Mouse (Mus musculus) limb, embryonic 11.5 days (tissue): Measurements from ENCODE around the gene Ggn. TPM values are rescaled to one million over a fixed set of nuclear protein-coding genes. Genes with fewer than 3 reads are reported as not detected.
A peak's percentile ranks its signal among the peaks of the same experiment; 100 is the strongest.
"Not testable (repeated sequence)": the region's sequence is repeated elsewhere in the genome, so short reads cannot be mapped to it uniquely, and the experiment has no call there.

Experiments
- ATAC-seq: fragments of 200-750 bp; cut with Nextera tagmentation; 2 replicates; pipeline ENCODE4 v1.8.0; 2017; ENCODE audit warnings: low read depth; ENCODE audit not compliant: insufficient number of reproducible peaks, low FRiP score, low TSS enrichment
- DNase-seq: peaks from one replicate; pipeline ENCODE4 v3.0.0-alpha.2; 2015; ENCODE audit warnings: low spot score
- H3K27ac ChIP-seq: fragments of 300-500 bp; sonication (generic); replicated peaks from 2 replicates; pipeline ENCODE4 v1.5.1; 2014; ENCODE audit warnings: low read depth, mild to moderate bottlenecking, low read length
- H3K27me3 ChIP-seq: fragments of 300-500 bp; sonication (generic); 2 replicates; pipeline ENCODE4 v1.6.1; 2014; ENCODE audit warnings: mild to moderate bottlenecking, low read length, mixed read lengths; ENCODE audit not compliant: control insufficient read depth, insufficient read depth
- H3K36me3 ChIP-seq: fragments of 300-500 bp; sonication (generic); 2 replicates; pipeline ENCODE4 v1.6.1; 2014; ENCODE audit warnings: mild to moderate bottlenecking, low read length, moderate library complexity, mixed read lengths; ENCODE audit not compliant: control insufficient read depth, insufficient read depth
- H3K4me1 ChIP-seq: fragments of 300-500 bp; sonication (generic); 2 replicates; pipeline ENCODE4 v1.6.1; 2014; ENCODE audit warnings: low read length, mixed read lengths; ENCODE audit not compliant: control insufficient read depth, insufficient read depth
- H3K4me2 ChIP-seq: fragments of 300-500 bp; sonication (generic); 2 replicates; pipeline ENCODE4 v1.6.1; 2014; ENCODE audit warnings: low read depth, mild to moderate bottlenecking, moderate library complexity; ENCODE audit not compliant: severe bottlenecking
- H3K4me3 ChIP-seq: fragments of 300-500 bp; sonication (generic); 2 replicates; pipeline ENCODE4 v1.5.1; 2014; ENCODE audit warnings: low read depth, low read length
- H3K9ac ChIP-seq: fragments of 300-500 bp; sonication (generic); 2 replicates; pipeline ENCODE4 v1.6.1; 2014; ENCODE audit warnings: mild to moderate bottlenecking, low read length
- H3K9me3 ChIP-seq: fragments of 300-500 bp; sonication (generic); 2 replicates; pipeline ENCODE4 v1.6.1; 2016; ENCODE audit warnings: low read length; ENCODE audit not compliant: control insufficient read depth
- WGBS: fragments of 180-500 bp; shearing (Covaris S2); extraction: QIAGEN DNeasy Blood & Tissue Kit; methylation state at CpG from one replicate; pipeline ENCODE4 v1.1.7; 2014; 5-methylcytosine and 5-hydroxymethylcytosine counted together
- polyA plus RNA-seq: library from polyadenylated mRNA; unstranded; fragments of >200 nt; fragmentation: Nextera tagmentation; extraction: Ambion mirVana; gene quantifications from 2 replicates; pipeline ENCODE4 v1.2.1, GENCODE M21; 2014

Gene Ggn
- polyA plus RNA-seq, 1 experiment from 2014 or later: 0.81 TPM

- H3K9ac ChIP-seq: peak within 1 kb of the TSS; percentile 22; the same call in 1 of the 2 replicates
- ATAC-seq: no peak
- H3K4me1 ChIP-seq: peaks cover 9% of the 10 kb centered on the region
- DNase-seq: peak; percentile 42
- H3K9me3 ChIP-seq: no peaks in the 10 kb centered on the region
- H3K27ac ChIP-seq: no peak within 1 kb of the TSS
- peak within 1 kb of the TSS; percentile 50 for H3K4me2 ChIP-seq
- no peaks in the 10 kb centered on the region for H3K36me3 ChIP-seq
- peak within 1 kb of the TSS; percentile 20; the same call in 1 of the 2 replicates for H3K4me3 ChIP-seq
- no peaks in the 10 kb centered on the region for H3K27me3 ChIP-seq
- 1% methylated on average over 10 of the region's 20 CpGs for WGBS
Measured at GRCm38 (mm10) chr7:29134693-29135386, 35.2 kb upstream of the Ggn start, which contains the start of gene Rasgrp4. Gene Rasgrp4 (plus strand): TSS chr7:29134851.

DNA sequence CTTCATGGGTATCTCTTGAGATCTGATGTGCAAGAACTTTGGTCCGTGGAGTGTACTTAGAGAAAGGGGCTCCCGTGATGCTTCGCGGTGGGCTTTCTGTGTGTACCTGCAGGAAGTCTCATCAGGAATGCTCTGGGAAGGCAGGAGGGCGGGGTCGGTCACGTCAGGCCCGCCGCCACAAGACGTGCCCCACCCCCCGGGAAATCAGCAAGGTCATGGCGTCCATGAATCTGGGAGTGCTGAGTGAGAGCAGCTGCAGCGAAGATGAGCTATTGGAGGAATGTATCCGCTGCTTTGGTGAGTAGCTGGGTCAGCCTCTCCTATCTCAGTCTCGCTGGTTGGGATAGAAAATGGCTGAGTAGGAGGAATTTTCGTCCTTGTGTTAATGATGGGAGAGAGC lies 32.6 kb upstream of the Ggn start:
- Histone ChIP-seq H3K9ac (no peak overlapping the region), H3K4me2 (no peak overlapping the region), H3K36me3 (no peaks in the 10 kb centered on the region), H3K4me1 (peaks cover 9% of the 10 kb centered on the region), H3K9me3 (no peaks in the 10 kb centered on the region), H3K4me3 (no peak overlapping the region), H3K27me3 (no peaks in the 10 kb centered on the region), H3K27ac (no peak overlapping the region)
- no peak for ATAC-seq
- DNase-seq: no peak
- 46% methylated on average over 16 of the region's 16 CpGs for WGBS

DNA sequence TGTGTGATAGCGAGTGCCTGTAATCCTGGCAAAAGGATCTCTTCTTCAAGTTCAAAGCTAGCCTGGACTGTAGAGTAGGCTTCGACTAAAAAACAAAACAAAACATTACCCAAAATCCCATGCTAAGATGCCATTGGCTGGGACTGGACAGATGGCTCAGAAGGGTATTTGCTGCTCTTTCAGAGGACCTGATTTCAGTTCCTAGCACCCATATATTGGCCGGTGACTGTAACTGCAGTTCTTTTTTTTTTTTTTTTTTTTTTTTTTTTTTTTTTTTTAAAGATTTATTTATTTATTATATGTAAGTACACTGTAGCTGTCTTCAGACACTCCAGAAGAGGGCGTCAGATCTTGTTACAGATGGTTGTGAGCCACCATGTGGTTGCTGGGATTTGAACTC lies 30.8 kb upstream of the Ggn start:
- 96% methylated on average over 3 of the region's 4 CpGs for WGBS
- DNase-seq: not testable (repeated sequence)

DNA sequence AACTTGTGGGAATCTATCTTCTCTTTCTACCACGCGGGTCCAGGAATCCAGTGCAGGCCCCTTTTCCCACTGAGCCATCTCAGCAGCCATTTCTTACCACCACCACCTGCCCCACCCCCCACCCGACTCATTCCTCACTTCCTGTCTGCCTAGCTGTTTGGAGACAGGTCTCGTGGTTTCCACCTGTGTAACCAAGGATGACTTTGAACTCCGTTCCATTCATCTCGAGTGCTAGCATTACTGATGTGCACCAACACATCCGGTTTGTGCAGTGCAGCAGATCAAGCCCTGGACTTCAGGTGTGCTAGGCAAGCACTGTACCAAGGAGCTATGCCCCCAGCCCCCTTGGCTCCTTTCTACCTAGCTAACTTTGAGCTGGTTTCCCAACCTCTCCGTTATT lies 28.6 kb upstream of the Ggn start:
- no peak overlapping the region for H3K27ac ChIP-seq
- ATAC-seq: no peak

More for the DNA sequence above, 30.8 kb upstream of the Ggn start:
- not testable (repeated sequence) for H3K4me3 ChIP-seq, H3K27ac ChIP-seq, H3K9me3 ChIP-seq, H3K36me3 ChIP-seq, ATAC-seq, H3K4me1 ChIP-seq, H3K4me2 ChIP-seq, H3K9ac ChIP-seq, H3K27me3 ChIP-seq

DNA sequence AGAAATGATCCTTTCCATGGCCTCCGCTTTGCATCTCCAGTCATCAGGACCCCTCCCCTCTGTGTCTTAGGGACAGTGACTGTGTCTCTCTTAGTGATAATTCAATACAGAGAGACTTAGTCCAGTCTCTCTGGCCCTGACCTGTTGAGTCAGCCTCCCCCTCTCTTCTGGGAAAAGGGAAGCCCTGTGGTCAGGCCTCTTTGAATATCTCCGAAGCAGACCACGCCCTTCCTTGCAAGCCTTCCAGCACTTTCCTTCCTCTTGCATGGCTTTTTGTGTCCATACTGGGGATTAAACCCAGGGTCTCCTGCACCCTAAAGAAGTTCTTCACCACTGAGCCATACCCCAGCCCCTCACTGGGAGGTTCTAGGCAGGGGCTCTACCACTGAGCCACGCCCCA lies 26.0 kb upstream of the Ggn start:
- Histone ChIP-seq H3K4me2 (no peak overlapping the region), H3K4me1 (no peaks in the 10 kb centered on the region), H3K27me3 (no peaks in the 10 kb centered on the region), H3K27ac (no peak overlapping the region), H3K36me3 (no peaks in the 10 kb centered on the region), H3K9me3 (no peaks in the 10 kb centered on the region), H3K4me3 (no peak overlapping the region), H3K9ac (no peak overlapping the region)
- no peak for DNase-seq
- no peak for ATAC-seq
- WGBS: 90% methylated on average over 4 of the region's 4 CpGs

More for the DNA sequence above, 28.6 kb upstream of the Ggn start:
- Histone ChIP-seq H3K9me3 (no peaks in the 10 kb centered on the region), H3K4me1 (no peaks in the 10 kb centered on the region), H3K4me3 (no peak overlapping the region), H3K36me3 (no peaks in the 10 kb centered on the region), H3K4me2 (no peak overlapping the region), H3K27me3 (no peaks in the 10 kb centered on the region), H3K9ac (no peak overlapping the region)
- WGBS: 77% methylated on average over 8 of the region's 8 CpGs
- no peak for DNase-seq

GRCm38 (mm10) chr7:29146625-29147367 lies 23.2 kb upstream of the Ggn start:
- Histone ChIP-seq H3K9ac (no peak overlapping the region), H3K27me3 (no peaks in the 10 kb centered on the region), H3K27ac (no peak overlapping the region), H3K4me1 (no peaks in the 10 kb centered on the region), H3K4me2 (no peak overlapping the region), H3K9me3 (no peaks in the 10 kb centered on the region), H3K36me3 (no peaks in the 10 kb centered on the region), H3K4me3 (no peak overlapping the region)
- ATAC-seq (no peak), DNase-seq (no peak)
- WGBS: 88% methylated on average over 7 of the region's 7 CpGs

DNA sequence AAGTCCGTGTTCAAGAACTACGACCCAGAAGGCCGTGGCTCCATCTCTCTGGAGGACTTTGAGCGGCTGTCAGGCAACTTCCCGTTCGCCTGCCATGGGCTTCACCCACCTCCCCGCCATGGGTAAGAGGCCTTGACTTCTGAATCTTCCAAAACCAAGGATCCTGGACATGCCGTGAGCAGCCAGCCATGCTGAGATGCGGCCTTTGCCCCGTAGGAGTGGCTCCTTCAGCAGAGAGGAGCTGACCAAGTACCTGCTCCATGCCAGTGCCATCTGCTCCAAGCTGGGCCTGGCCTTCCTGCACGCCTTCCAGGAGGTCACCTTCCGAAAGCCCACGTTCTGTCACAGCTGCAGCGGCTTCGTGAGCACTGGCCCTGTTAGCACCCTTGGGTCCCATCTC lies 21.2 kb upstream of the Ggn start:
- Histone ChIP-seq H3K27me3 (no peaks in the 10 kb centered on the region), H3K9ac (no peak overlapping the region), H3K4me1 (no peaks in the 10 kb centered on the region), H3K36me3 (no peaks in the 10 kb centered on the region), H3K27ac (no peak overlapping the region), H3K4me3 (no peak overlapping the region), H3K4me2 (no peak overlapping the region), H3K9me3 (no peaks in the 10 kb centered on the region)
- WGBS: 91% methylated on average over 15 of the region's 15 CpGs
- DNase-seq (no peak), ATAC-seq (no peak)

- Histone ChIP-seq H3K27me3 (no peaks in the 10 kb centered on the region), H3K4me3 (no peak overlapping the region), H3K9ac (no peak overlapping the region), H3K4me2 (no peak overlapping the region), H3K27ac (no peak overlapping the region), H3K4me1 (peaks cover 5% of the 10 kb centered on the region; the same call in 1 of the 2 replicates), H3K36me3 (0 out of 2 replicates have a peak, but pooled peaks cover 2% of the 10 kb centered on the region), H3K9me3 (0 out of 2 replicates have a peak, but pooled peaks cover 2% of the 10 kb centered on the region)
- DNase-seq (no peak), ATAC-seq (no peak)
- 64% methylated on average over 10 of the region's 10 CpGs for WGBS
Measured at GRCm38 (mm10) chr7:29151486-29151885, 18.5 kb upstream of the Ggn start.
